Mouse (Mus musculus): Measurements from ENCODE around the gene Slain1. TPM values are rescaled to one million over a fixed set of nuclear protein-coding genes. Genes with fewer than 3 reads are reported as not detected.
"Not testable (repeated sequence)": the region's sequence is repeated elsewhere in the genome, so short reads cannot be mapped to it uniquely, and the experiment has no call there.

Slain1 gene
- polyA plus RNA-seq, 1 experiment from 2014 or later, result 5.6 TPM

DNA sequence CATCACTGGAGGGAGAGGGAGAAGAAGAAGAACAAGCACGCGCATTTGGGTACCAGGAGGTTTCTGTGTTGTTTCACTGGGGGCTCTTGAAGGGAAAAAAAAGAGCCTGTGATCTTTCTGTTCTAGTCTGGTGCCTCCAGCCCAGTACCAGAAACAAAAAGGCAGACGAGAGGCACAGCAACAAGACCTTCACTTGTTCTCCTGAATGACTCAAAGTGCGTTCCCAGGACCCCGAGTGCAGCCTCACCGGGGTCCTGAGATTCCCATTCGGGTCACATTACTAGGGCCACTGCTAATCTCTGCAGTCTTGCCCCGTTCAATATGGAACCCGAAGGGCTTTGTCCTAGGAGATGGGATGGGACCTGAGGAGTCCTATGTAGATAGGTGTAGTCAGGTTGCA lies 73.3 kb downstream of the Slain1 start:
- WGBS, result 77% methylated on average over 9 of the region's 9 CpGs
- no peak for ATAC-seq (ENCODE audit: insufficient number of reproducible peaks, low FRiP score, low TSS enrichment, low read depth)
- H3K27ac ChIP-seq (replicated peaks), result no peak overlapping the region

GRCm38 (mm10) chr14:103723841-103724240 lies 73.8 kb downstream of the Slain1 start:
- peaks cover 1% of the 10 kb centered on the region; the same call in 1 of the 2 replicates for H3K4me1 ChIP-seq
- H3K4me3 ChIP-seq (replicated peaks), result no peak overlapping the region
- no peaks in the 10 kb centered on the region for H3K36me3 ChIP-seq
- 66% methylated on average over 4 of the region's 4 CpGs for WGBS
- no peak overlapping the region for H3K27ac ChIP-seq (replicated peaks)
- no peak overlapping the region for H3K9ac ChIP-seq
- no peak overlapping the region for H3K4me2 ChIP-seq (replicated peaks)
- no peak for ATAC-seq (ENCODE audit: insufficient number of reproducible peaks, low FRiP score, low TSS enrichment, low read depth)
- no peaks in the 10 kb centered on the region for H3K27me3 ChIP-seq
- no peaks in the 10 kb centered on the region for H3K9me3 ChIP-seq (replicated peaks)

More for the DNA sequence above, 73.3 kb downstream of the Slain1 start:
- Histone ChIP-seq H3K27me3 (no peaks in the 10 kb centered on the region), H3K4me1 (no peaks in the 10 kb centered on the region), H3K4me2 (replicated peaks) (no peak overlapping the region), H3K36me3 (no peaks in the 10 kb centered on the region), H3K9ac (no peak overlapping the region), H3K4me3 (replicated peaks) (no peak overlapping the region), H3K9me3 (replicated peaks) (no peaks in the 10 kb centered on the region)

- no peak for ATAC-seq (ENCODE audit: insufficient number of reproducible peaks, low FRiP score, low TSS enrichment, low read depth)
- WGBS, result 85% methylated on average over 8 of the region's 8 CpGs
- no peaks in the 10 kb centered on the region for H3K9me3 ChIP-seq (replicated peaks)
- H3K36me3 ChIP-seq, result no peaks in the 10 kb centered on the region
- no peak overlapping the region for H3K27ac ChIP-seq (replicated peaks)
- peaks cover 7% of the 10 kb centered on the region; the same call in 1 of the 2 replicates for H3K4me1 ChIP-seq
- H3K4me2 ChIP-seq (replicated peaks), result no peak overlapping the region
- H3K27me3 ChIP-seq, result no peaks in the 10 kb centered on the region
- H3K9ac ChIP-seq, result no peak overlapping the region
- H3K4me3 ChIP-seq (replicated peaks), result no peak overlapping the region
These were observed 78.5 kb downstream of the Slain1 start for GRCm38 (mm10) chr14:103728506-103728905.

DNA sequence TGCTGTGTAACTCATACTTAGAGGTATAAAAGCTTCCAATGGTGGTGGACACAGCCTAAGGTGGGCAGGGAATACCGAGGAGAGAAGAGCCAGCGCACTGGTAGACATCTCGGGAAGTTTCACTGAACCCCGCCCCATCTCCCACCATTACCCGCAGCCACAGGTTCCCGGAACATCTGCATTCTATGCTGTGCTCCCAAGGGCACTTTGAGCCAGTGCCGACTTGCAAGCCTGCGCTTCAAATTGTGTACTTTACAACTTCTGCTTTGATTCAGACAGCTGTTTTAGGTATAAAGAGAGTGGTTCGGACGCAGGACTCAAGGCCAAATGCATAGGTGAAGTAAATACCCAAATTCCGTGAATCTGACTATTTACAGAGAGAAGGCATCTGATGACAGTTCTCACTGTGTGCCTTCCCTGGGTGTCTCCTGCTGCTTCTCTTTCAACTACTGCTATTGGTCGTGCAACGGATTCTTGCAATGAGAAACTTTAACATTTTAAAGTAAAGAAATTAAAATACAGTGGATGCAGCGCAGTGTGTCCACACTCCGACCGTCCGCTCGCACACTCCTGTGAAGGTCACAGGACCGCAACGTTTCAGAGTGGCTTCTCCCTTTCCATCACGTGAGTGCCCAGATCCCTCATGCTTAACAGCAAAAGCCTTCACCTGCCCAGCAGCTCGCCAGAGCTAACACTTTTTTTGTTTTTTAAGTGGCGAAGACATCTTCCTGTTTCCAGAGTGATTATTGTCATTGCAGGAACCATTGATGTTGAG lies 79.1 kb downstream of the Slain1 start:
- Histone ChIP-seq H3K27me3 (no peaks in the 10 kb centered on the region), H3K4me3 (replicated peaks) (no peak overlapping the region), H3K4me2 (replicated peaks) (no peak overlapping the region), H3K4me1 (peaks cover 7% of the 10 kb centered on the region; the same call in 1 of the 2 replicates), H3K27ac (replicated peaks) (0 out of 2 replicates have a peak overlapping the region, but pooled peaks have one; percentile 36), H3K9me3 (replicated peaks) (no peaks in the 10 kb centered on the region), H3K36me3 (no peaks in the 10 kb centered on the region), H3K9ac (no peak overlapping the region)
- no peak for ATAC-seq (ENCODE audit: insufficient number of reproducible peaks, low FRiP score, low TSS enrichment, low read depth)
- 58% methylated on average over 23 of the region's 23 CpGs for WGBS

DNA sequence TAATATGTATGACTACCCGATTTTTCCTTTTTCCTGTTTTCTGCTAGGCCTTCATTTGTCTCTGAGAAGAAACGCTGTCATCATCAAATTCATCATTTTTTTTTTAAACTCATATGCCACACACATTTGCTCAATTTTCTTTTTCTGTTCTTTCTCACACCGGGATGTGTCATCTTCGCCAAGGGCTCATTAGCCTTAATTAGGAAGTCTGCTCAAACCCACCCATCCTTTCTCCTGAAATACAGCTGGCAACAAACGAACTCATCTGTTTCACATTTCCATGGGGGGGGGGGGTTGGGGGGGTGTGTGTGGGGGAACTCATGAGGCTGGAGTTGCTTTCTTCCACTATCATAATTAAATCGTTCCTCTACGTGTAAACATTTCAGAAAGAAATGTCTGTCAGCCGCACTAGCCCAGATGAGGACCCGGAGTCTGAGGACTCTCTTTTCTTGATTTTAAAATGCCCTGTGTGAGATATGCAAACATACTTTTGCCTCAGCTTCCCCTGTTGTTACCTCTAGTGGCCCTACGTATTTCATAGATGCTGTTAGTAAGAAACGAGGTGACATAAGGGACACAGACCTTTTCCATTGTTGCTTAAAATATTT lies 79.8 kb downstream of the Slain1 start:
- no peaks in the 10 kb centered on the region for H3K36me3 ChIP-seq
- no peak overlapping the region for H3K4me3 ChIP-seq (replicated peaks)
- no peak overlapping the region for H3K9ac ChIP-seq
- H3K4me2 ChIP-seq (replicated peaks), result 0 out of 2 replicates have a peak overlapping the region, but pooled peaks have one; percentile 6
- no peaks in the 10 kb centered on the region for H3K27me3 ChIP-seq
- ATAC-seq (ENCODE audit: insufficient number of reproducible peaks, low FRiP score, low TSS enrichment, low read depth), result no peak
- H3K9me3 ChIP-seq (replicated peaks), result no peaks in the 10 kb centered on the region
- no peak overlapping the region for H3K27ac ChIP-seq (replicated peaks)
- 32% methylated on average over 11 of the region's 11 CpGs for WGBS
- H3K4me1 ChIP-seq, result peaks cover 7% of the 10 kb centered on the region; the same call in 1 of the 2 replicates

GRCm38 (mm10) chr14:103732626-103733025 lies 82.6 kb downstream of the Slain1 start:
- H3K4me1 ChIP-seq, result peaks cover 7% of the 10 kb centered on the region; the same call in 1 of the 2 replicates
- H3K9me3 ChIP-seq (replicated peaks), result no peaks in the 10 kb centered on the region
- no peaks in the 10 kb centered on the region for H3K36me3 ChIP-seq
- no peaks in the 10 kb centered on the region for H3K27me3 ChIP-seq
- H3K9ac ChIP-seq, result no peak overlapping the region
- no peak overlapping the region for H3K4me2 ChIP-seq (replicated peaks)
- H3K4me3 ChIP-seq (replicated peaks), result no peak overlapping the region
- 68% methylated on average over 1 of the region's 1 CpGs for WGBS
- H3K27ac ChIP-seq (replicated peaks), result no peak overlapping the region
- no peak for ATAC-seq (ENCODE audit: insufficient number of reproducible peaks, low FRiP score, low TSS enrichment, low read depth)

DNA sequence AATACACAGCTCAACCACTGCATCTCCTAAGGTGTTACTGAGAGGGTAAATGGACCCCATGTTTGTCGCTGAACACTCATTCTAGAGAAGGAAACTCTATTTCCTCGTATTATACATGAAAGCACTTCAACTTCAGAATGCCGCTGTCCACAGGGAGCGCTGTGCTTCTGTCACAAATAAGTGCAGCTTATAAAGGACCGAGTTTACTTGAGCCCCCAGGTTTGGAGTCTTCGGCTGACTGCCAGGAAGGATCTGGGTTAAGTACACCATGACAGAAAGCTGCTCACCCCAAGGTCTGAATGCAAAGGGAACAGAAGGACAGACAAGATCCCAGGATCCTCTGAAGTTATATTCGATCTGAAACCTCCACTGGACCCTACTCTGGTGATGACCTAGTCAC lies 91.2 kb downstream of the Slain1 start:
- H3K9me3 ChIP-seq (replicated peaks), result no peaks in the 10 kb centered on the region
- no peak overlapping the region for H3K9ac ChIP-seq
- 84% methylated on average over 7 of the region's 7 CpGs for WGBS
- no peaks in the 10 kb centered on the region for H3K36me3 ChIP-seq
- no peaks in the 10 kb centered on the region for H3K4me1 ChIP-seq
- no peak for ATAC-seq (ENCODE audit: insufficient number of reproducible peaks, low FRiP score, low TSS enrichment, low read depth)
- H3K27ac ChIP-seq (replicated peaks), result no peak overlapping the region
- no peaks in the 10 kb centered on the region for H3K27me3 ChIP-seq
- H3K4me3 ChIP-seq (replicated peaks), result no peak overlapping the region
- H3K4me2 ChIP-seq (replicated peaks), result no peak overlapping the region

DNA sequence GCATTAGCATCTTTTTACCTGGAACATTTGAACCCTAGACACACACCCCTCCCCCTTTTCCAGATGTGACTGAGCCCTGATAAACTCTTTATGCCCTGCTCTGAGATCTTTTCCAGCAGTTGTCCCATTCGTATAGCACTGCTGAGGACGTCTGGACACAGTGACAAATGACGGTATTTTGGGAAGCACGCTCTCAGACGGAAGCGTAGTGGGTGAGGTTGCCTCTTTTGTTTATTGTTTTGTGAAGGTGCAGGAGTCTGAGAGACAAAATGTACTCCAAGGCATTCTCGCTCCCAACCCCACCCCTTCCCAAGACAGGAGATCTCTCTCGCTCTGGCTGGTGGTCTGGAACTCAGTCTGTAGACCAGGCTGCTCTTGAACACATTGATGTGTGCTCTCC lies 92.1 kb downstream of the Slain1 start:
- no peak for ATAC-seq (ENCODE audit: insufficient number of reproducible peaks, low FRiP score, low TSS enrichment, low read depth)
- no peak overlapping the region for H3K4me3 ChIP-seq (replicated peaks)

GRCm38 (mm10) chr14:103747345-103747744 lies 97.3 kb downstream of the Slain1 start:
- no peaks in the 10 kb centered on the region for H3K9me3 ChIP-seq (replicated peaks)
- H3K9ac ChIP-seq, result no peak overlapping the region
- no peaks in the 10 kb centered on the region for H3K4me1 ChIP-seq
- no peak overlapping the region for H3K4me2 ChIP-seq (replicated peaks)
- H3K27ac ChIP-seq (replicated peaks), result no peak overlapping the region
- no peaks in the 10 kb centered on the region for H3K36me3 ChIP-seq
- no peak for ATAC-seq (ENCODE audit: insufficient number of reproducible peaks, low FRiP score, low TSS enrichment, low read depth)
- H3K4me3 ChIP-seq (replicated peaks), result no peak overlapping the region
- H3K27me3 ChIP-seq, result no peaks in the 10 kb centered on the region
- 37% methylated on average over 6 of the region's 6 CpGs for WGBS

More for the DNA sequence above, 92.1 kb downstream of the Slain1 start:
- WGBS, result 77% methylated on average over 8 of the region's 8 CpGs
- Histone ChIP-seq H3K27me3 (no peaks in the 10 kb centered on the region), H3K4me2 (replicated peaks) (no peak overlapping the region), H3K4me1 (no peaks in the 10 kb centered on the region), H3K9ac (no peak overlapping the region), H3K9me3 (replicated peaks) (no peaks in the 10 kb centered on the region), H3K27ac (replicated peaks) (no peak overlapping the region), H3K36me3 (no peaks in the 10 kb centered on the region)

- H3K4me1 ChIP-seq; ATAC-seq (ENCODE audit: insufficient number of reproducible peaks, low FRiP score, low TSS enrichment, low read depth); H3K4me2 ChIP-seq (replicated peaks); H3K9ac ChIP-seq; H3K27ac ChIP-seq (replicated peaks); H3K9me3 ChIP-seq (replicated peaks); H3K27me3 ChIP-seq; H3K36me3 ChIP-seq; H3K4me3 ChIP-seq (replicated peaks): not testable (repeated sequence)
- WGBS, result 92% methylated on average over 4 of the region's 4 CpGs
These were observed 100.6 kb downstream of the Slain1 start for GRCm38 (mm10) chr14:103750638-103751037.

DNA sequence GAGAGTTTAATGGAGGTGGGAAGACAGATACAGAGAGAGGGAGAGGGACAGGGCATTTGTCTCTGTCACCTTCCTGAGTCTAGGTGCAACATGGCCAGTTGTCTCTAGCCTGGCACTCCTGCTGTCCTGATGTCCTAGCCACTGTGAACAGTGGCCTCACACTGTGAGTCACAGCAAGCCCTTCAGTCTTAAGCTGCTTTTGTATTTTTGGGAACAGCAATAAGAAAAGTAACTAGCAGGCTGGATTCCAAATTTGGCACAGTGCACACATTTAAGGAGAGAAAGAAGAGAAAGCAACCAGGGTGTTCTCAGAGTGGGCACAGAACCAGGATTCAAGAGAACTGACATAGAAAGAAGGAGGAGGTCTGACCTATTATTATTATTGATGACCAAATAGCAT lies 101.4 kb downstream of the Slain1 start:
- H3K36me3 ChIP-seq, result no peaks in the 10 kb centered on the region
- no peak overlapping the region for H3K9ac ChIP-seq
- no peaks in the 10 kb centered on the region for H3K9me3 ChIP-seq (replicated peaks)
- H3K4me2 ChIP-seq (replicated peaks), result no peak overlapping the region
- ATAC-seq (ENCODE audit: insufficient number of reproducible peaks, low FRiP score, low TSS enrichment, low read depth), result no peak
- no peaks in the 10 kb centered on the region for H3K4me1 ChIP-seq
- H3K4me3 ChIP-seq (replicated peaks), result no peak overlapping the region
- H3K27ac ChIP-seq (replicated peaks), result no peak overlapping the region
- H3K27me3 ChIP-seq, result no peaks in the 10 kb centered on the region
